Mouse (Mus musculus) lung, adult 2 months (tissue): ENCODE data around the gene Grik4.

Source experiments
- CTCF ChIP-seq: fragments of 200-500 bp; IDR thresholded peaks from 2 replicates; pipeline ENCODE4 v1.5.1; 2011; ENCODE audit warnings: mild to moderate bottlenecking, low read length, control low read depth; ENCODE audit not compliant: insufficient read depth
- POLR2A ChIP-seq: fragments of 200-500 bp; IDR thresholded peaks from 2 replicates; pipeline ENCODE4 v1.6.1; 2011; ENCODE audit warnings: low read depth, mild to moderate bottlenecking, control low read depth, low read length, borderline replicate concordance; ENCODE audit errors: extremely low read depth

DNA sequence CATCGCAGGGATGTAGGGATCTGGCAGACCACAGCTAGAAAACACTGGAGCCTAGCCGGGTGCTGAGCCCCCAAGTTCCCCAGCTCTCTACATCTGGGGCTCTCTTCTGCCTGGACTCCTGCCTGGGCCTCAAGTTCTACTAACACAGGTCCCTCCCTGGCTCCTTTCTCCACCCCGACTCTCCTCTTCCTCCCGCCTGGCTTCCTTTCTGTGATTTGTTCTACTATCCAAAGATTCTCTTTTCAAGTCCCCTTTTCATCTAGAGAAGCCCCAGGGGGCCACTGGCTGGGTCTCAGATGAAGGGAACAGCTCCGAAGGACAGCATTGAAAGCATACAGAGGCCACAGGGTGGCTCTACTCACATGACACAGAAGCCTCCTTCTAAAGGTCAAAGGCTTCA is 151.9 kb downstream of the Grik4 start:
- TF ChIP-seq CTCF, result no peak
- no peak for TF ChIP-seq POLR2A
